Mouse (Mus musculus): Measurements from ENCODE around the gene Ptpa.

DNA sequence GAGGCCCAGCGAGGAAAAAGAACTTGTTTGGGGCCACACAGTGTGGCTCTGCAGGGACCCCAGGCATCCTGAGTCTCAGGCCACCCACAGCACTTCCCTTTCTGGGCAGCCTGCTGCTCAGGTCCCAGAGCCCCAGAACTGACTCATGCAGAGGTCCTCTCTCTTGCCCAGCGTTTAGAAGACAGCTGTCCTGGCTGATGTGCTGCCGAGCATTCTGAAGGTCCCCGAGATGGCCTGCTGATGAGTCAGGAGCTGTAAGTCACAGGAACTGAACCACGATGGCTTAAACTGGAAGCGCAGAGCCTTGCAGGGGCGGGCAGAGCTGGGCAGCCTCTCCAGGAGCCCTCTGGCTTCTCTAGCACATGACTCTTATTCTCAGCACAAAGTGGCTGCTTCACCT lies 71.8 kb downstream of the Ptpa start:
- TF ChIP-seq CTCF (IDR thresholded peaks at IDR 0.05) (no peak), EP300 (IDR thresholded peaks at IDR 0.05) (no peak)

Data from lung, postnatal 0 days (tissue).